Mouse (Mus musculus) liver, embryonic 16.5 days (tissue): Measurements from ENCODE around the gene Eml1. TPM values are rescaled to one million over a fixed set of nuclear protein-coding genes. Genes with fewer than 3 reads are reported as not detected.

ENCODE experiments used
- ATAC-seq: fragments of 200-750 bp; cut with Nextera tagmentation; 2 replicates; pipeline ENCODE4 v1.8.0; 2017; ENCODE audit warnings: low read depth, mild to moderate bottlenecking, moderate number of reproducible peaks, moderate library complexity
- H3K27ac ChIP-seq: fragments of 300-500 bp; sonication (generic); 2 replicates; pipeline ENCODE4 v1.5.1; 2014; ENCODE audit warnings: mild to moderate bottlenecking, low read length
- H3K27me3 ChIP-seq: fragments of 300-500 bp; sonication (generic); 2 replicates; pipeline ENCODE4 v1.6.1; 2014; ENCODE audit warnings: low read depth, low read length, mixed read lengths; ENCODE audit not compliant: control insufficient read depth, insufficient read depth
- H3K36me3 ChIP-seq: fragments of 300-500 bp; sonication (generic); 2 replicates; pipeline ENCODE4 v1.6.1; 2014; ENCODE audit warnings: mild to moderate bottlenecking; ENCODE audit not compliant: control insufficient read depth, insufficient read depth
- H3K4me1 ChIP-seq: fragments of 300-500 bp; sonication (generic); 2 replicates; pipeline ENCODE4 v1.6.1; 2014; ENCODE audit warnings: low read depth, low read length, mixed read lengths; ENCODE audit not compliant: control insufficient read depth
- H3K4me2 ChIP-seq: fragments of 300-500 bp; sonication (generic); 2 replicates; pipeline ENCODE4 v1.6.1; 2014; ENCODE audit warnings: low read depth, low read length, mixed read lengths
- H3K4me3 ChIP-seq: fragments of 300-500 bp; sonication (generic); 2 replicates; pipeline ENCODE4 v1.5.1; 2014; ENCODE audit warnings: low read depth, mild to moderate bottlenecking, low read length
- H3K9ac ChIP-seq: fragments of 300-500 bp; sonication (generic); 2 replicates; pipeline ENCODE4 v1.6.1; 2014; ENCODE audit warnings: low read depth, low read length
- H3K9me3 ChIP-seq: fragments of 300-500 bp; sonication (generic); replicated peaks from 2 replicates; pipeline ENCODE4 v1.6.1; 2016; ENCODE audit warnings: low read length; ENCODE audit not compliant: control insufficient read depth
- WGBS: fragments of 180-500 bp; shearing (Covaris S2); extraction: QIAGEN DNeasy Blood & Tissue Kit; methylation state at CpG from one replicate; pipeline ENCODE4 v1.1.7; 2014; ENCODE audit not compliant: insufficient replicate concordance; 5-methylcytosine and 5-hydroxymethylcytosine counted together
- polyA plus RNA-seq: library from polyadenylated mRNA; unstranded; fragments of >200 nt; fragmentation: Nextera tagmentation; extraction: Ambion mirVana; gene quantifications from 2 replicates; pipeline ENCODE4 v1.2.1, GENCODE M21; 2015

Eml1 gene
- polyA plus RNA-seq, 1 experiment from 2014 or later: 6.4 TPM

GRCm38 (mm10) chr12:108437446-108437845 is 66.7 kb downstream of the Eml1 start:
- no peak overlapping the region for H3K9ac ChIP-seq

DNA sequence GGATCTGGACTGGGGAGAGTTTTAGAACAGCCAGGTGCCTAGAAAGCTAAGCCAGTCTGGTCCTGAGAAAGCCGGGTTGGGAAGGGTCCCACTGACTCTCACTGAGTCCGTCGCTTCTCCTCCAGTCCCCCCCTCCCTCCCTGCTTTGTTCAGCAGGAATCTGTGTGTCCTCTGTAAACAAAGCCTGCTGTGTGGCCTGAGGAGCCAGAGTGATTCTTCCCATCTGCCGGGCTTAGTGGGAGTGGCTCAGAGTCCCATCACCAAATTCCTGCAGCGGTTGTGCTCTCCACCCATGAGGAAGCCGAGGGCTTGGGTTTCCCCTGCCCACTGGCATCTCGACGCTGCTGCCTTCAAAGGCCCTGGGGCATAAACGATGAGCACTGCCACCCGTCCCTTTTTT is 72.5 kb downstream of the Eml1 start:
- no peaks in the 10 kb centered on the region for H3K36me3 ChIP-seq
- ATAC-seq: no peak
- H3K9ac ChIP-seq: no peak overlapping the region
- no peak overlapping the region for H3K27ac ChIP-seq
- H3K4me2 ChIP-seq: no peak overlapping the region
- 10% methylated on average over 10 of the region's 10 CpGs for WGBS
- H3K27me3 ChIP-seq: no peaks in the 10 kb centered on the region; the same call in 1 of the 2 replicates
- H3K4me3 ChIP-seq: no peak overlapping the region
- H3K4me1 ChIP-seq: no peaks in the 10 kb centered on the region
- H3K9me3 ChIP-seq: no peaks in the 10 kb centered on the region

More at GRCm38 (mm10) chr12:108437446-108437845, 66.7 kb downstream of the Eml1 start:
- Histone ChIP-seq H3K27me3 (no peaks in the 10 kb centered on the region), H3K27ac (no peak overlapping the region), H3K36me3 (no peaks in the 10 kb centered on the region), H3K4me1 (no peaks in the 10 kb centered on the region), H3K4me2 (no peak overlapping the region), H3K4me3 (no peak overlapping the region), H3K9me3 (no peaks in the 10 kb centered on the region)
- ATAC-seq: no peak
- 76% methylated on average over 13 of the region's 13 CpGs for WGBS

- ATAC-seq: no peak
- no peaks in the 10 kb centered on the region; the same call in 1 of the 2 replicates for H3K27me3 ChIP-seq
- no peak overlapping the region for H3K4me3 ChIP-seq
- WGBS: 70% methylated on average over 5 of the region's 5 CpGs
- no peaks in the 10 kb centered on the region for H3K4me1 ChIP-seq
- no peak overlapping the region for H3K27ac ChIP-seq
- H3K9ac ChIP-seq: no peak overlapping the region
- H3K36me3 ChIP-seq: no peaks in the 10 kb centered on the region
- no peak overlapping the region for H3K4me2 ChIP-seq
- H3K9me3 ChIP-seq: no peaks in the 10 kb centered on the region
Measured at GRCm38 (mm10) chr12:108443708-108444107, 73.0 kb downstream of the Eml1 start.

GRCm38 (mm10) chr12:108444166-108445115 is 73.7 kb downstream of the Eml1 start:
- Histone ChIP-seq H3K27ac (no peak overlapping the region), H3K4me3 (no peak overlapping the region), H3K9ac (no peak overlapping the region), H3K4me2 (no peak overlapping the region), H3K36me3 (no peaks in the 10 kb centered on the region), H3K27me3 (no peaks in the 10 kb centered on the region; the same call in 1 of the 2 replicates), H3K9me3 (no peaks in the 10 kb centered on the region), H3K4me1 (no peaks in the 10 kb centered on the region)
- no peak for ATAC-seq
- WGBS: 67% methylated on average over 11 of the region's 11 CpGs

GRCm38 (mm10) chr12:108446721-108447120 is 76.0 kb downstream of the Eml1 start:
- Histone ChIP-seq H3K27me3 (no peaks in the 10 kb centered on the region; the same call in 1 of the 2 replicates), H3K4me3 (no peak overlapping the region), H3K9me3 (no peaks in the 10 kb centered on the region), H3K36me3 (no peaks in the 10 kb centered on the region), H3K27ac (no peak overlapping the region), H3K4me2 (no peak overlapping the region), H3K9ac (no peak overlapping the region), H3K4me1 (no peaks in the 10 kb centered on the region)
- ATAC-seq: no peak
- WGBS: 71% methylated on average over 2 of the region's 2 CpGs

- Histone ChIP-seq H3K4me1 (no peaks in the 10 kb centered on the region), H3K9me3 (no peaks in the 10 kb centered on the region), H3K9ac (no peak overlapping the region), H3K27ac (no peak overlapping the region), H3K4me2 (no peak overlapping the region), H3K27me3 (no peaks in the 10 kb centered on the region; the same call in 1 of the 2 replicates), H3K36me3 (no peaks in the 10 kb centered on the region), H3K4me3 (no peak overlapping the region)
- no peak for ATAC-seq
- WGBS: 44% methylated on average over 7 of the region's 7 CpGs
Measured at GRCm38 (mm10) chr12:108448396-108448795, 77.6 kb downstream of the Eml1 start.

DNA sequence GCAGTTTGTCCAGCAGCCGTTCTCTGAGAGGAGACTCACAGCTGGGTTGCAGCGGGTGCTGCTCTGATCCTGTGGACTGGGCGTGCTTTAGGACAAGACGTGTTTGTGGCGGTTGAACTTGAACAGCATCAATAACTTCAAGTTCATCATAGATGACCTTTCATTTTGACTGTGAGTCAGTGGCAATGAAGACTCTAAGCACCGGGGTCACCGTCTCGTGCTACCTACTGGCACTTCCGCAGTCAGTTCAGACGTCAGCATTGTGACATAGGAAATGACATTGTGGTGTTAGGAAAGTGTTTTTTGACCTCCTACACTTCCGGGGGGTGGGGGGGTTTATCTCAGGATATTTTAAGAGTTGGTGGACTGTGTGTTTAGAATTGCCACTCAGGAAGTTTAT is 79.2 kb downstream of the Eml1 start:
- no peaks in the 10 kb centered on the region for H3K4me1 ChIP-seq
- no peaks in the 10 kb centered on the region for H3K36me3 ChIP-seq
- WGBS: 52% methylated on average over 11 of the region's 11 CpGs
- H3K4me3 ChIP-seq: no peak overlapping the region
- no peaks in the 10 kb centered on the region for H3K27me3 ChIP-seq
- H3K4me2 ChIP-seq: no peak overlapping the region
- no peak overlapping the region for H3K27ac ChIP-seq
- no peak overlapping the region for H3K9ac ChIP-seq
- no peaks in the 10 kb centered on the region for H3K9me3 ChIP-seq
- peak; percentile 41; the same call in 1 of the 2 replicates for ATAC-seq

GRCm38 (mm10) chr12:108450546-108450945 is 79.8 kb downstream of the Eml1 start:
- Histone ChIP-seq H3K4me2 (no peak overlapping the region), H3K4me1 (no peaks in the 10 kb centered on the region), H3K27ac (no peak overlapping the region), H3K36me3 (no peaks in the 10 kb centered on the region), H3K4me3 (no peak overlapping the region), H3K27me3 (no peaks in the 10 kb centered on the region), H3K9me3 (no peaks in the 10 kb centered on the region), H3K9ac (no peak overlapping the region)
- ATAC-seq: no peak
- WGBS: 66% methylated on average over 5 of the region's 5 CpGs

GRCm38 (mm10) chr12:108452151-108452874 is 81.6 kb downstream of the Eml1 start:
- H3K27me3 ChIP-seq: no peaks in the 10 kb centered on the region
- H3K4me2 ChIP-seq: no peak overlapping the region

More at GRCm38 (mm10) chr12:108452151-108452874, 81.6 kb downstream of the Eml1 start:
- Histone ChIP-seq H3K9ac (no peak overlapping the region), H3K4me1 (no peaks in the 10 kb centered on the region), H3K9me3 (no peaks in the 10 kb centered on the region), H3K27ac (no peak overlapping the region), H3K4me3 (no peak overlapping the region), H3K36me3 (no peaks in the 10 kb centered on the region)
- no peak for ATAC-seq
- 46% methylated on average over 16 of the region's 16 CpGs for WGBS
